Mouse (Mus musculus) embryonic fibroblast, embryonic 13.5 days (primary cell): Measurements from ENCODE around the gene Galnt4. TPM values are rescaled to one million over a fixed set of nuclear protein-coding genes. Genes with fewer than 3 reads are reported as not detected.

Experiments used
- H3K27ac ChIP-seq: 2 replicates; pipeline ENCODE4 v1.5.1; 2012; ENCODE audit warnings: low read length, control low read depth, inconsistent platforms; ENCODE audit not compliant: insufficient read depth
- H3K4me1 ChIP-seq: 2 replicates; pipeline ENCODE4 v1.6.1; 2011; ENCODE audit warnings: low read length; ENCODE audit not compliant: control insufficient read depth, insufficient read depth
- H3K4me3 ChIP-seq: 2 replicates; pipeline ENCODE4 v1.5.1; 2011; ENCODE audit warnings: mild to moderate bottlenecking, control low read depth, low read length; ENCODE audit not compliant: insufficient read depth
- CTCF ChIP-seq: IDR thresholded peaks from 2 replicates; pipeline ENCODE4 v1.5.1; 2011; ENCODE audit warnings: mild to moderate bottlenecking, control low read depth, low read length, moderate library complexity, borderline replicate concordance; ENCODE audit not compliant: insufficient read depth
- POLR2A ChIP-seq: IDR thresholded peaks from 2 replicates; pipeline ENCODE4 v1.6.1; 2011; ENCODE audit warnings: low read depth, mild to moderate bottlenecking, control low read depth, low read length, moderate library complexity
- polyA plus RNA-seq: library from polyadenylated mRNA; stranded (reverse); fragments of >200 nt; gene quantifications from 2 replicates; pipeline ENCODE4 v1.2.4, GENCODE M21; 2011; ENCODE audit warnings: low read depth; ENCODE audit not compliant: missing spikeins, insufficient read length

Galnt4 gene
- polyA plus RNA-seq, 1 experiment: 15.5 TPM

- TF ChIP-seq CTCF (no peak), POLR2A (no peak)
- no peak overlapping the region for H3K4me3 ChIP-seq
- H3K4me1 ChIP-seq: no peaks in the 10 kb centered on the region
Measured at GRCm38 (mm10) chr10:99115471-99116236, 7.7 kb downstream of the Galnt4 start.

GRCm38 (mm10) chr10:99116237-99116632, 8.3 kb downstream of the Galnt4 start:
- H3K27ac ChIP-seq: no peak overlapping the region
- H3K4me3 ChIP-seq: no peak overlapping the region
- TF ChIP-seq CTCF: no peak
- no peak for TF ChIP-seq POLR2A
- H3K4me1 ChIP-seq: no peaks in the 10 kb centered on the region

More at GRCm38 (mm10) chr10:99115471-99116236, 7.7 kb downstream of the Galnt4 start:
- no peak overlapping the region for H3K27ac ChIP-seq

GRCm38 (mm10) chr10:99116650-99117615, 9.0 kb downstream of the Galnt4 start:
- TF ChIP-seq CTCF: no peak
- no peak for TF ChIP-seq POLR2A
- Histone ChIP-seq H3K4me3 (no peak overlapping the region), H3K27ac (no peak overlapping the region), H3K4me1 (no peaks in the 10 kb centered on the region)

- TF ChIP-seq POLR2A: no peak
- no peak for TF ChIP-seq CTCF
Measured at GRCm38 (mm10) chr10:99117876-99118275, 9.9 kb downstream of the Galnt4 start.

GRCm38 (mm10) chr10:99118697-99119096, 10.7 kb downstream of the Galnt4 start:
- TF ChIP-seq POLR2A: no peak
- no peak for TF ChIP-seq CTCF

More at GRCm38 (mm10) chr10:99117876-99118275, 9.9 kb downstream of the Galnt4 start:
- Histone ChIP-seq H3K27ac (no peak overlapping the region), H3K4me1 (no peaks in the 10 kb centered on the region), H3K4me3 (no peak overlapping the region)

GRCm38 (mm10) chr10:99119471-99119870, 11.5 kb downstream of the Galnt4 start:
- Histone ChIP-seq H3K4me3 (no peak overlapping the region), H3K27ac (no peak overlapping the region), H3K4me1 (no peaks in the 10 kb centered on the region)
- no peak for TF ChIP-seq POLR2A

More at GRCm38 (mm10) chr10:99118697-99119096, 10.7 kb downstream of the Galnt4 start:
- no peaks in the 10 kb centered on the region for H3K4me1 ChIP-seq
- H3K27ac ChIP-seq: no peak overlapping the region
- H3K4me3 ChIP-seq: no peak overlapping the region

- Histone ChIP-seq H3K4me3 (no peak within 1 kb of the TSS), H3K27ac (no peak within 1 kb of the TSS), H3K4me1 (no peaks in the 10 kb centered on the region)
- no peak for TF ChIP-seq POLR2A
- TF ChIP-seq CTCF: no peak
Measured at GRCm38 (mm10) chr10:99126225-99126624, 18.3 kb downstream of the Galnt4 start, which contains the start of gene Phxr2. Gene Phxr2 (minus strand): TSS chr10:99126325.

- no peak overlapping the region for H3K4me3 ChIP-seq
- H3K27ac ChIP-seq: no peak overlapping the region
- TF ChIP-seq CTCF (no peak), POLR2A (no peak)
- no peaks in the 10 kb centered on the region for H3K4me1 ChIP-seq
Measured at GRCm38 (mm10) chr10:99126954-99127353, 19.0 kb downstream of the Galnt4 start.

GRCm38 (mm10) chr10:99127691-99128261, 19.8 kb downstream of the Galnt4 start:
- Histone ChIP-seq H3K4me3 (no peak overlapping the region), H3K27ac (no peak overlapping the region), H3K4me1 (no peaks in the 10 kb centered on the region)
- TF ChIP-seq CTCF (no peak), POLR2A (no peak)
